Mouse (Mus musculus): ENCODE measurements around the gene Dbx2.

Dbx2 gene

GRCm38 (mm10) chr15:95655860-95656259, at the start of gene Dbx2:
Dbx2 (minus strand) TSS chr15:95655960.
- no peak for DNase-seq (ENCODE audit: low spot score)

GRCm38 (mm10) chr15:95702206-95702605, 46.4 kb upstream of the Dbx2 start:
- DNase-seq (ENCODE audit: low spot score) = no peak

- no peak for DNase-seq (ENCODE audit: low spot score)
Observed at GRCm38 (mm10) chr15:95701573-95701972, 45.8 kb upstream of the Dbx2 start.

GRCm38 (mm10) chr15:95699371-95699770, 43.6 kb upstream of the Dbx2 start:
- no peak for DNase-seq (ENCODE audit: low spot score)

GRCm38 (mm10) chr15:95693759-95694158, 38.0 kb upstream of the Dbx2 start:
- no peak for DNase-seq (ENCODE audit: low spot score)

GRCm38 (mm10) chr15:95691594-95691993, 35.8 kb upstream of the Dbx2 start:
- DNase-seq (ENCODE audit: low spot score) = no peak

GRCm38 (mm10) chr15:95691129-95691528, 35.4 kb upstream of the Dbx2 start:
- no peak for DNase-seq (ENCODE audit: low spot score)

- DNase-seq (ENCODE audit: low spot score) = no peak
Observed at GRCm38 (mm10) chr15:95682620-95683019, 26.9 kb upstream of the Dbx2 start.

GRCm38 (mm10) chr15:95675645-95676044, 19.9 kb upstream of the Dbx2 start:
- no peak for DNase-seq (ENCODE audit: low spot score)

GRCm38 (mm10) chr15:95675176-95675575, 19.4 kb upstream of the Dbx2 start:
- no peak for DNase-seq (ENCODE audit: low spot score)

GRCm38 (mm10) chr15:95667209-95667608, 11.4 kb upstream of the Dbx2 start:
- no peak for DNase-seq (ENCODE audit: low spot score)

GRCm38 (mm10) chr15:95665002-95665401, 9.2 kb upstream of the Dbx2 start:
- no peak for DNase-seq (ENCODE audit: low spot score)

- DNase-seq (ENCODE audit: low spot score) = no peak
Observed at GRCm38 (mm10) chr15:95661718-95662117, 6.0 kb upstream of the Dbx2 start.

GRCm38 (mm10) chr15:95660368-95660767, 4.6 kb upstream of the Dbx2 start:
- DNase-seq (ENCODE audit: low spot score) = no peak

- no peak for DNase-seq (ENCODE audit: low spot score)
Observed at GRCm38 (mm10) chr15:95654211-95654897, 1.4 kb downstream of the Dbx2 start.

- DNase-seq (ENCODE audit: low spot score) = no peak
Observed at GRCm38 (mm10) chr15:95653812-95654210, 1.9 kb downstream of the Dbx2 start.

GRCm38 (mm10) chr15:95652898-95653707, 2.7 kb downstream of the Dbx2 start:
- no peak for DNase-seq (ENCODE audit: low spot score)

- DNase-seq (ENCODE audit: low spot score) = no peak
Observed at GRCm38 (mm10) chr15:95651824-95652223, 3.9 kb downstream of the Dbx2 start.

GRCm38 (mm10) chr15:95643505-95644029, 12.2 kb downstream of the Dbx2 start:
- DNase-seq (ENCODE audit: low spot score) = no peak

- DNase-seq (ENCODE audit: low spot score) = no peak
Observed at GRCm38 (mm10) chr15:95640347-95640746, 15.4 kb downstream of the Dbx2 start.

GRCm38 (mm10) chr15:95639829-95640134, 16.0 kb downstream of the Dbx2 start:
- no peak for DNase-seq (ENCODE audit: low spot score)

GRCm38 (mm10) chr15:95639115-95639828, 16.5 kb downstream of the Dbx2 start:
- no peak for DNase-seq (ENCODE audit: low spot score)

- DNase-seq (ENCODE audit: low spot score) = no peak
Observed at GRCm38 (mm10) chr15:95624396-95624795, 31.4 kb downstream of the Dbx2 start.
